Mouse (Mus musculus): Measurements from ENCODE around the gene Col9a2. TPM values are rescaled to one million over a fixed set of nuclear protein-coding genes. Genes with fewer than 3 reads are reported as not detected.

Col9a2 gene
- total and polyA plus RNA-seq, 3 experiments, result 0.31 TPM; not detected in 2

DNA sequence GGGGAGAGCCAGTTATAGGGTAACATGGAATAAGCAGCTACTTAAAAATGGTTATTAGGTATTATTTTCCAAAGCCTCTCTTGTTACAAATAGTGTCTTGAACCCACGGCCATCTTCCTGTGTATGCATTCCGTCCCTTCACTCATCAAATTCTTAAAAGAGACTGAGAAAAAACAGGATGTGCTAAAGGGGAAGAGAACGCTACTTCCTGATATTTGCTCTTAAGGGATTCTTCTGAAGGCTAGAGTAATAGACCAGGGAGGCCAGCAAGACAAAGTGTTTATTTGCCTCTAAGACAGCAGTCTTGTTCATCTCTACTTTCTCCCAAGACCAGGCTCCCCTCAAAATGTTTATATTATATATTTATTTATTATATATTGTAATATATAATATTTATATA, 20.9 kb upstream of the Col9a2 start:
- Histone ChIP-seq H3K9ac (ENCODE audit: low read depth, low read length) (no peak overlapping the region), H3K36me3 (ENCODE audit: control insufficient read depth, insufficient read depth, low read length) (0 out of 2 replicates have a peak, but pooled peaks cover 3% of the 10 kb centered on the region), H3K4me3 (no peak overlapping the region), H3K27me3 (ENCODE audit: control insufficient read depth, insufficient read depth, low read length) (no peaks in the 10 kb centered on the region), H3K27ac (no peak overlapping the region), H3K79me2 (replicated peaks; ENCODE audit: control insufficient read depth, insufficient read depth, low read length) (peaks cover 2% of the 10 kb centered on the region; the same call in 1 of the 2 replicates), H3K4me1 (ENCODE audit: control insufficient read depth, insufficient read depth, low read length) (peaks cover 1% of the 10 kb centered on the region; the same call in 1 of the 2 replicates)
- intact Hi-C loops (cut with DNase I), result loop anchor here (5.0 to 10.0 kb wide), 3 partner anchors 79 to 1867 kb away; partner anchors contain the start of genes Cap1, Rlf and Zmpste24
- 60% methylated on average over 3 of the region's 3 CpGs for WGBS
- no peak for DNase-seq
- no peak for TF ChIP-seq EP300 (IDR thresholded peaks at IDR 0.05; ENCODE audit: insufficient read depth, low read depth, low read length)
- no peak for TF ChIP-seq POLR2A (IDR thresholded peaks at IDR 0.05; ENCODE audit: insufficient read depth, low read depth, low read length)
- TF ChIP-seq CTCF (IDR thresholded peaks at IDR 0.05), result no peak

DNA sequence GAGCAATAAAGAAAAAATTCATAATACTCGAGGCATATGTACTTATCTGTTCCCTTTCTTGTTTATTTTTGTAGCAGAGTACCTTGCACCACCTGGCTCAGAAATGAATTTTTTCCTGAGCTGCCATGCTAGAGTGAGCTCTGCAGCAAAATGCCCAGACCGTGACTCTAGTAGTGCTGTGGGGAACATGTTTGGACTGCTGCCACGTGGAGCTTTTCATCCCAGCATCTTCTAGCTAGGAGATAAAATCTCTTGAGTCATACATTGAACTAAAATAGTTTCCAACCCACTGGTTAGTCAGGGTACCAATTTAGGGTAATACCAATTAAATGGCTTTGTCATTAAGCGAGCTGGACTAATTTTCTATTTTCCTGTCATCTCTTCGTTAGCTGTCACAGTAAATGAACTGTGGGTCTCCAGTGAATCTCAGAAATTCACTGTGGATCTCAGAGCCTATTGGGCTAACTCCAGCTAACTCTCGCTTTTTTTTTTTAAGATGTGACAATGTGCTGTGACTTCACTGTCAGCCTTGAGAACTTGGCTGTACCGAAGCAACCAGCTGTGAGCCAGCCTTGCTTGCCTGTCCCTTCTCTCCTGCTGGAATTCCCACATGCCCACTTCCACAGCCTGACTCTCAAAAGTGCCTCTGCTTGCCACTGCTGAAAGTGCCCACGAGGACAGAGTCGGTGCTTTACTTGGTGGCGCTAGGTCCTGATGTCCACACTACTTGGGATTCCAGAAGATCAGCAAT, 19.0 kb upstream of the Col9a2 start:
- H3K36me3 ChIP-seq (ENCODE audit: control insufficient read depth, insufficient read depth, low read length), result no peaks in the 10 kb centered on the region
- H3K27me3 ChIP-seq (ENCODE audit: control insufficient read depth, insufficient read depth, low read length), result no peaks in the 10 kb centered on the region
- no peak for DNase-seq
- H3K27ac ChIP-seq, result no peak overlapping the region
- intact Hi-C loops (cut with DNase I), result no loop called here
- H3K4me3 ChIP-seq, result no peak overlapping the region
- peaks cover 1% of the 10 kb centered on the region; the same call in 1 of the 2 replicates for H3K4me1 ChIP-seq (ENCODE audit: control insufficient read depth, insufficient read depth, low read length)
- WGBS, result 62% methylated on average over 10 of the region's 10 CpGs
- no peak for TF ChIP-seq EP300 (IDR thresholded peaks at IDR 0.05; ENCODE audit: insufficient read depth, low read depth, low read length)
- no peak for TF ChIP-seq POLR2A (IDR thresholded peaks at IDR 0.05; ENCODE audit: insufficient read depth, low read depth, low read length)
- TF ChIP-seq CTCF (IDR thresholded peaks at IDR 0.05), result no peak
- H3K79me2 ChIP-seq (replicated peaks; ENCODE audit: control insufficient read depth, insufficient read depth, low read length), result peaks cover 2% of the 10 kb centered on the region; the same call in 1 of the 2 replicates
- no peak overlapping the region for H3K9ac ChIP-seq (ENCODE audit: low read depth, low read length)

DNA sequence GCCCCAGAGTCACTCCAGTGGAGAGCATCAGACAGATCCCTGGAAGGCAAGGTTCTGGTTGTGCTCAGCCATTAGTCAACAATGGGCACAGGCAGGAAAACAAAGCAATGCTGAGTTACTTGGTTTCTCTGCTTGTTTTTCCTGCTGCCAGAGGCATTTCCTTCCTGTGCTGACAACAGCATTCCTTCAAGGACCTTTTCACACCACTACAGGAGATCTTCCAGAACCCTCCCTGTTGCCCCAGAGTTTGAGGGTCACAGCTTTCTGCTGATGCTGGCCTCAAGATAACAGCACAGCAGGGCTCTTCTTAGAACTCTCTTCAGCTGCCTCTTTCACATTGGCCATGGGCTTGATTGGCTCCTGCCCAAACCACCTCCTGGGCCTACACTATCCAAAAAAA, 17.3 kb upstream of the Col9a2 start:
- no peak overlapping the region for H3K27ac ChIP-seq
- H3K79me2 ChIP-seq (replicated peaks; ENCODE audit: control insufficient read depth, insufficient read depth, low read length), result no peaks in the 10 kb centered on the region
- DNase-seq, result no peak
- no peak overlapping the region for H3K9ac ChIP-seq (ENCODE audit: low read depth, low read length)
- TF ChIP-seq POLR2A (IDR thresholded peaks at IDR 0.05; ENCODE audit: insufficient read depth, low read depth, low read length), result no peak
- no peak for TF ChIP-seq EP300 (IDR thresholded peaks at IDR 0.05; ENCODE audit: insufficient read depth, low read depth, low read length)
- TF ChIP-seq CTCF (IDR thresholded peaks at IDR 0.05), result no peak
- H3K27me3 ChIP-seq (ENCODE audit: control insufficient read depth, insufficient read depth, low read length), result no peaks in the 10 kb centered on the region
- no peaks in the 10 kb centered on the region for H3K36me3 ChIP-seq (ENCODE audit: control insufficient read depth, insufficient read depth, low read length)
- intact Hi-C loops (cut with DNase I), result no loop called here
- H3K4me3 ChIP-seq, result no peak overlapping the region
- H3K4me1 ChIP-seq (ENCODE audit: control insufficient read depth, insufficient read depth, low read length), result no peaks in the 10 kb centered on the region; the same call in 1 of the 2 replicates

DNA sequence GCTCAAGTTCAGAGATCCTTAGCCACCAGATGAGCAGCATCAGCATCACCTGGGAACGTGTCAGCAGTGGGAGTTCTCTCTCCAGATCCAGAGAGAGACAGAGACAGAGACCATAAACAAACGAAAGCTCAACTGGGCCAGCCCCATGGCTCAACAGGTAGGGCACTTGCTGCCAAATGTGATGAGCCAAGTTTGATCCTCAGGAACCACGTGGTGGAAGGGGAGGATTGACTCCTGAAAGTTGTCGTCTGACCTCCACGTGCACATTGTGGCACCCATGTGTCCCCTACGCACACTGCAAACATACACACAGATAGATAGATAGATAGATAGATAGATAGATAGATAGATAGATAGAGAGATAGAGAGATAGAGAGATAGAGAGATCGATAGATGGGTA, 15.7 kb upstream of the Col9a2 start:
- Histone ChIP-seq H3K27ac (no peak overlapping the region), H3K4me1 (ENCODE audit: control insufficient read depth, insufficient read depth, low read length) (no peaks in the 10 kb centered on the region; the same call in 1 of the 2 replicates), H3K36me3 (ENCODE audit: control insufficient read depth, insufficient read depth, low read length) (no peaks in the 10 kb centered on the region), H3K79me2 (replicated peaks; ENCODE audit: control insufficient read depth, insufficient read depth, low read length) (no peaks in the 10 kb centered on the region), H3K4me3 (no peak overlapping the region), H3K27me3 (ENCODE audit: control insufficient read depth, insufficient read depth, low read length) (no peaks in the 10 kb centered on the region), H3K9ac (ENCODE audit: low read depth, low read length) (no peak overlapping the region)
- no peak for DNase-seq
- WGBS, result 83% methylated on average over 7 of the region's 7 CpGs
- intact Hi-C loops (cut with DNase I), result no loop called here
- no peak for TF ChIP-seq EP300 (IDR thresholded peaks at IDR 0.05; ENCODE audit: insufficient read depth, low read depth, low read length)
- no peak for TF ChIP-seq POLR2A (IDR thresholded peaks at IDR 0.05; ENCODE audit: insufficient read depth, low read depth, low read length)

DNA sequence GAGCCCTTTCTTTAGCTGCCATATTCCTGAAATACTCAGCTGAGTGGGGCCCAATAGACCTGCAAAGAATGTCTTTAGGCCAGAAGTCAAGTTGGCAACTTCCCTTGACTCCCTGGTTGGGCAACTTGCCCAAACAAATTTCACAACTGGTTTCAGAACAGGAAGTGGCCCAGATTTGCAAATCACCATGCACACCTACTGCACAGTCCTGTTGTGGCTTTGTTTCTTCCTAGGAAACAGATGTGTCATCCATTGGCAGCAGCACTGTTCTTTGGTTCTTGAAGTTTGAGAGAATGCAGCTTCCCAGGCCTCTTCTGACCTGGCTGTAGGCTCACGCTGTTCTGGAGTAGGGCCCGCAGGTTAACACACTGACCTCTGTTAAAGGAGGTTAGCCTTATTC, 15.2 kb upstream of the Col9a2 start:
- peak in 1 of 2 experiments; percentile 72 for DNase-seq
- 66% methylated on average over 2 of the region's 2 CpGs for WGBS
- TF ChIP-seq POLR2A (IDR thresholded peaks at IDR 0.05; ENCODE audit: insufficient read depth, low read depth, low read length) (no peak), CTCF (IDR thresholded peaks at IDR 0.05) (no peak), EP300 (IDR thresholded peaks at IDR 0.05; ENCODE audit: insufficient read depth, low read depth, low read length) (no peak)
- H3K27ac ChIP-seq, result no peak overlapping the region
- no peaks in the 10 kb centered on the region; the same call in 1 of the 2 replicates for H3K4me1 ChIP-seq (ENCODE audit: control insufficient read depth, insufficient read depth, low read length)
- H3K27me3 ChIP-seq (ENCODE audit: control insufficient read depth, insufficient read depth, low read length), result no peaks in the 10 kb centered on the region
- H3K4me3 ChIP-seq, result no peak overlapping the region
- intact Hi-C loops (cut with DNase I), result no loop called here
- H3K36me3 ChIP-seq (ENCODE audit: control insufficient read depth, insufficient read depth, low read length), result no peaks in the 10 kb centered on the region
- H3K9ac ChIP-seq (ENCODE audit: low read depth, low read length), result no peak overlapping the region
- H3K79me2 ChIP-seq (replicated peaks; ENCODE audit: control insufficient read depth, insufficient read depth, low read length), result no peaks in the 10 kb centered on the region

DNA sequence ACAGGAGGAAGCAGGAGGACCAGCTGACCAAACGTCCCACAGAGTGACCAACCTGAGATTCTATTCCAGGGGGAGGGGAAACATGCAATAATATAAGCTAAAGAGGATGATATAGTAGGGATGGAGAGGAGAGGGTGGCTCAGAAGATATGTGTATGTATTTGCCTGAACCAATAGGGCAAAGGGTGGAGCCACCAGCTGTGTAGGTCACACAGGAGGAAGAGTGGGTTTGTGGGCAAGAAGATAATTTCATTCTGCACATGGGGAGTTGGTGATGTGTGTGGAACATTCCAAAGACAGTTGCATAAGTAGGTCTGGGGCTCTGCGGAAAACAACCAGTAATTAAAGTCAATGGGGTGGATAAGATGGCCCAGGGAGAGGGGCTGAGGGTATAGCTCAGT, 13.5 kb upstream of the Col9a2 start:
- Histone ChIP-seq H3K4me1 (ENCODE audit: control insufficient read depth, insufficient read depth, low read length) (no peaks in the 10 kb centered on the region; the same call in 1 of the 2 replicates), H3K36me3 (ENCODE audit: control insufficient read depth, insufficient read depth, low read length) (no peaks in the 10 kb centered on the region), H3K9ac (ENCODE audit: low read depth, low read length) (no peak overlapping the region), H3K27ac (no peak overlapping the region), H3K79me2 (replicated peaks; ENCODE audit: control insufficient read depth, insufficient read depth, low read length) (no peaks in the 10 kb centered on the region), H3K4me3 (no peak overlapping the region), H3K27me3 (ENCODE audit: control insufficient read depth, insufficient read depth, low read length) (no peaks in the 10 kb centered on the region)
- no peak for DNase-seq
- TF ChIP-seq EP300 (IDR thresholded peaks at IDR 0.05; ENCODE audit: insufficient read depth, low read depth, low read length) (no peak), CTCF (IDR thresholded peaks at IDR 0.05) (no peak), POLR2A (IDR thresholded peaks at IDR 0.05; ENCODE audit: insufficient read depth, low read depth, low read length) (no peak)
- intact Hi-C loops (cut with DNase I), result no loop called here
- WGBS, result 61% methylated on average over 2 of the region's 2 CpGs
